Mouse (Mus musculus) splenic B cell, adult 2 months (primary cell): ENCODE measurements at regions not wholly inside any gene's neighbourhood (a gene's known extent, or its start where the extent isn't known, plus 50 kb on each side); places are given as distances from the start of the nearest gene placed in this dataset.

Experiments used
- DNase-seq: peaks from one replicate; pipeline ENCODE4 v3.0.0-alpha.2; 2011; ENCODE audit warnings: low read depth, low spot score
- H3K27me3 ChIP-seq: 2 replicates; pipeline ENCODE4 v1.6.1; 2012; ENCODE audit warnings: mild to moderate bottlenecking, low read length, moderate library complexity, mixed read lengths; ENCODE audit not compliant: control insufficient read depth, poor library complexity, insufficient read depth, severe bottlenecking
- H3K36me3 ChIP-seq: 2 replicates; pipeline ENCODE4 v1.6.1; 2012; ENCODE audit warnings: mild to moderate bottlenecking, low read length, moderate library complexity, mixed read lengths; ENCODE audit not compliant: control insufficient read depth, poor library complexity, insufficient read depth, severe bottlenecking

DNA sequence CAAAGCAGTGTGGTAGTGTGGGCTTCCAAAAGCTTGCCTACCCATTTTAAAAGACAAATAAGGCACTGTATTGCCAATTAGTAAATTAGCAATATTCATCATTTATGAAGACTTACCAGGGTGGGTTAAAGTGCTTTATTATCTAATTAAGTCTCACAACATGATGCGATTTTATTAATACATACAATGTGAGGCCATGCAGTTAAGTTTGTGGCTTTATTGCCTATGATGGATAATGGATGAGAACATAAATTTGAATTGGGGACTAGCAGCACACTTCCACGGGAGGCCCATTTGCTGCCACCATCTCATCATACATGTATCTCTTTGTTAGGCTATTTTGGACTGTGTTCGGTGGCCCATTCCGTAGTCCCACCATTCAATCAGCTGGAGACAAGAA is 250.6 kb upstream of the Arglu1 start:
- H3K27me3 ChIP-seq = no peaks in the 10 kb centered on the region
- DNase-seq = no peak
- H3K36me3 ChIP-seq = no peaks in the 10 kb centered on the region

DNA sequence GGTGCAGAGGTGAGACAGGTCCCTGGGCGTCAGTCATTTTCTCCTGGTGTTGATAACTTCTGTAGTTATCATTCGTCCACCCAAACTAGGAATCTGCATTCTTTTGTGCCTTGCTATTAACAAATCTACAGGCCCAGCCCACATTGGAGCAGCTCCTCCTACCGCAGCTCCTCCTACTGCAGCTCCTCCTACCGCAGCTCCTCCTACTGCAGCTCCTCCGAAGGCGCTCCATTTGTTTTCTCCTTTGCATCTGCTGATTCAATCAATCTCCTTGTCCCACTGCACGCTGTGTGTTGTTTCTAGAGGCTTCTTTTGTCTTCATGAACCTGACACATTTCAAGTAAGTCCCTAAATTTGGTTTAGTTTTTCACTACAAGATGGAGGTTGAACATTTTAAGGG is 248.2 kb upstream of the Arglu1 start:
- no peak for DNase-seq
- Histone ChIP-seq H3K36me3 (no peaks in the 10 kb centered on the region), H3K27me3 (no peaks in the 10 kb centered on the region; the same call in 1 of the 2 replicates)

DNA sequence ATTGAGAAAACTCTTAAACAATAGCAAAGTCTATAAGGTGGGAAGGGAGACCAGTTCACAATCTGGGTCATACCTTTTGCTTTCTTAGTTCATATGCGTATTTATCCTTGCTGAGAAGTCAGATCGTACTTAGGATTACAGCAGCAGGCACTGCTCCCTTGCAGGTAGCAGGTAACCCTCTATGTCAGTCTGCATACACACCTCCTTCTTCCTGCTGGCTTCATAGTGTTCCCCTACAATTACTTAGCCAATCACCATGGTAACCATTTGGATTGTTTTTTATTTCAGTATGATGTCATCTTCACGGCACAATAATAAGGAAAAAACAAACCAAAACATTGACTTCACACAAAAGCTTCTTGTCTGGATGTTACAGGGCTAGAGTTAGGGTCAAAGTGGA is 242.1 kb upstream of the Arglu1 start:
- no peak for DNase-seq
- H3K27me3 ChIP-seq = no peaks in the 10 kb centered on the region; the same call in 1 of the 2 replicates
- H3K36me3 ChIP-seq = no peaks in the 10 kb centered on the region

DNA sequence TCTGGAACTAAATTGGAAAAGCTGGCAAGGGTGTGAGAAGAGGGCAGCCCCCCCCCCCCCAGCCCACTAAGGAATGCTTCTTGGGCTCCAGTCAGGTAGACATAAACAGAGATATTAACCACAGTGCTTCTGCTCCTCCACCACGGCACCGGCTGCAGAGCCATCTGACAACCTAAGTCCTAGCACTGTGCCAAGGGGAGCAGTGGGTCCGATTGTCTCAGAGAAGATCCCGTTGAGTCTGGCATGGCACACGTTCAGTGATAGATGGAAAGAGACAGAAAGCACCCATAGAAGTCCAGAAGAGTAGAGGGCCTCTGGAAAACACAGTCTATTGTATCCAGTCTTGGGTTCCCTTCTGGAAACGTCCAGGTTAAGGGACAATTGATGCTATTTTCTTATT is 241.4 kb upstream of the Arglu1 start:
- Histone ChIP-seq H3K36me3 (no peaks in the 10 kb centered on the region), H3K27me3 (no peaks in the 10 kb centered on the region; the same call in 1 of the 2 replicates)
- no peak for DNase-seq

DNA sequence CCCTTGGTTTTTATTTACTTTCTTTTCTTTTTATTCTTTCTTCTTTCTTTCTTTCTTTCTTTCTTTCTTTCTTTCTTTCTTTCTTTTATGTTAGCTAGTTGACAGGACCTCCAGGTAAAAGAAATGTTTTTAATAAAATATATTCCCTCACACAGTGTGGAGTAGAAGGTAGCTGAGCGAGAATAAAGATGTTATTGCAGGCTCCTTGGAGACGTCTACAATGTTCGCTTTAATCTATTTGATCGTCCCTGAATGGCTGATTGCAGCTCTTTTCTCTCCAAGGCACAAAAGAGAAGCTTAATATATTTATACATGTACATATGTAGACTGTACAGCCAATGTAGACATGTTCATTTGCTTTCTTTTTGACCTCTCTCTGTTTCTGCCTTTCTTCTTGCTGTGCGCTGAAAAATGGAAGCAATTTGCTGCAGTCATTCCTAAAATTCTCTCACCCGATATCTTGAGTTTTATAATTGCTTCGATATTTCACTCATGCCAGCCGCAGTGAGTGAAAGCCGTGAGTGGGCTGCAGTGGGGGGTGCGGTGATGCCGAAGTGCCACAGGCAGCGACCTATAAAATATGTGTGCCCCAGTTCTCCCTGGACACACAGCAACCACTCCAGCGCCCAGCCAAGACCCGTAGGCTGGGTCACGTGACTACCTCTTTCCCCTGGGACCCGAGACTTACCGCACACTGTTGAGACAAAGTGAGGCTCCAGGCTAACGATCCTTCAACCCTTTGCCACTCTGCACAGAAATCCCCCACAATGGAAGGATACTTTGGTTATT is 237.9 kb upstream of the Arglu1 start:
- H3K36me3 ChIP-seq = no peaks in the 10 kb centered on the region
- DNase-seq = no peak
- no peaks in the 10 kb centered on the region for H3K27me3 ChIP-seq

DNA sequence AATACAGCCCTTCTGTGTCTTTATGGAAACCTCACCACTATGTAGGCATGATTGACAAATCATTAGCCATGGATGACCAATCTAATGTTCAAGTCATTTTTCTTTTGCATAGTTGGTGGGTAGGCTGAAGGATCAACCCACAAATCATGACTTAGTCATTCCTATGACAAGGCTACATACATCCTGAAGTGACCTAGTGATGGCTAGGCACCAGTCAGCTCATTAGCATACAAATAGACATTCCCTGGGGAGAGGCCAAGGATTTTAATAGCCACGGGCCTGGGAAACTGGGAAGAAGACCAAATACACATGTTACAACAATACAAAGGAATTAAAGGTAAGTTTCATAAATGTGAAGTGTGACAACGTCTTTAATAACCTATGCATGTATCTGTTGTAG is 231.1 kb upstream of the Arglu1 start:
- DNase-seq = no peak
- Histone ChIP-seq H3K36me3 (no peaks in the 10 kb centered on the region), H3K27me3 (no peaks in the 10 kb centered on the region)

DNA sequence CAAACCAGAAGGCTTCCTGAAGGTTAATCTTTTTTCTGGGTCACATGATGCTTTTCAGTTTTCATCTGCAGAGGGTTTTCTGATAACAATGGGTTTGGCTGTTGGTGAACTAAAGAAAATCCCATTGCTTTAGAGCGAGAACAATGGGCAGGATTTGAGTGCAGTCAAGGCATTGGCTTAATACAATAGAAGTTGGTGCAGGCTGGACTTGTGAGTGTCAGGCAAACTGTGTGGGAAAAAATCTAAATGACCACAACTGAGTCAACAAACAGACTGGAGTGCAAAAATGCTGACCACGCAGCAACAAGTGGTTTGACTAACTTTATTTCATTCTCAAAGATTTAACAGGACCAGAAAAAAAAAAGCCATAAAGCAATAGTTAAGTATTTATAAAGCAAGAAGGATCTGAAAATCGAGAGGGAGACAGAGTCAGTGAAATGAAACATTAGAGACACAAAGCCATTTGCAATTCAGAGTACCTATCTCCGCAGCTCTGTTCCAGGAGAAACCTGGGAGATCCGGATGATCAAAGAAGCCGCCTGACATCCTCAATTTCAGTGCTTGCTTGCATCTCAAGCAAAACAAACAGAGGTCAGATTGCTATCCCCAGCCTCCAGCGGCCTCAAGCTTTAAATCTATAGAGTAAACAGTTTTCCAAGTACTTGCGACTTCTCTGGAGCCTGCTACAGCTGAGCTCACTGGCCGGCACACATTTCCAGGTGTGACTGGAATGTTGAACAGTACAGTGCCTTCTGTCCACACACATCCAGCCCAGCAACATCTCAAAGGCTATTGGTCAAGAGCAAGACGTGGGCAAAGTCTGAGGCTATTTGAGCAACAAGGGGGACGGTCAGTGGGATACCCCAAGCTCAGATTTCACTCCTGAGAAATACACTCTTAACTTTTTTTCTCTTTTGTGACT is 229.5 kb upstream of the Arglu1 start:
- H3K27me3 ChIP-seq = no peaks in the 10 kb centered on the region
- H3K36me3 ChIP-seq = no peaks in the 10 kb centered on the region
- no peak for DNase-seq

DNA sequence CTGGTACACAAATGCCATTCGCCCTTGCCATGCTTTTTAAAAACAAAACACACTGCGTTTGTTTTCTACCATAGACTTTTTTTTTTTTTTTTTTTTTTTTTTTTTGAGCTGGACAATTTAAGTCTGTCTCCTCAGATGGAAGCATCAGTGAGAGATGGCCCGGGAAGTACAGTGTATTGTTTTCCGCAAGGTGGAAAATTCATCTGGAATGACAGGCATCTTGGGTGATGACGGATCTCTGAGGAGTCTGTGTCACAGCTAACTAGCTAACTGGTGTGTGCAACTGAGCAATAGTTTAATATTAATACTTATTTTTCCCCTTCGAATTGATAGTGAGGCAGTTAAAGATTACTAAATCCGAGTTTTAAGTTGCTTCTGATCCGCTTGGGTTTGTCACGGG is 228.7 kb upstream of the Arglu1 start:
- H3K27me3 ChIP-seq = no peaks in the 10 kb centered on the region
- H3K36me3 ChIP-seq = no peaks in the 10 kb centered on the region
- no peak for DNase-seq

DNA sequence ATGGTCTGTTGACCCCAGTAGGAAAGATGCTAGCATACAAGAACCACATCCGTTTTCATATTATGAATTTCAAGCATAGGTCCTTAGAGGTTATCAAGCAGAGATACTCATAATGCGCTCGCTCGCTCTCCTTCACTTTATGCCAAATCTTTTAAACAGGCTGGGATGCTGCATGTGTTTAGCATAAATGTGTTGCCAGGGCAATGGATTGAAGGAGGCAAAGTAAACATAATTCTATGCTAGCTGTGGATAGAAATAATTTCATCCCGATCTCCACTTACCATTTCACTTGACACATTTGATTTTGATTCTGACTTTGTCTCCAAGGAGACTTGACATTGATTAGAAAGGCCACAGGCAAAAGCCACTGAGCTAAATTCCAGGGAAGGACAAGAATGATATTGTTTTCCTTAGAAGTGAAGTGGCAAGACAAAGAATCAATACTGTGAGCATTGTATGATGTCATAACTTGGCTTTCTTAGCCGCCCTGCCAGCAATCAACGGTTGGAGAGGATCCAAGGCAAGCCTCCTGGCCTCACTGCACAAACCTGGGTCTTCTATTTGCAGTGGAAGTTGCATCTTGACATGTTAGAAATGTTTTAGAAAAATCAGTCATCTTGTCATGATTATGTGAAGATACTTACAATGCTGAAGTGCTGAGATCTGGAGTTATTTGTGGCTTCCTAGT is 217.3 kb upstream of the Arglu1 start:
- no peaks in the 10 kb centered on the region for H3K36me3 ChIP-seq

DNA sequence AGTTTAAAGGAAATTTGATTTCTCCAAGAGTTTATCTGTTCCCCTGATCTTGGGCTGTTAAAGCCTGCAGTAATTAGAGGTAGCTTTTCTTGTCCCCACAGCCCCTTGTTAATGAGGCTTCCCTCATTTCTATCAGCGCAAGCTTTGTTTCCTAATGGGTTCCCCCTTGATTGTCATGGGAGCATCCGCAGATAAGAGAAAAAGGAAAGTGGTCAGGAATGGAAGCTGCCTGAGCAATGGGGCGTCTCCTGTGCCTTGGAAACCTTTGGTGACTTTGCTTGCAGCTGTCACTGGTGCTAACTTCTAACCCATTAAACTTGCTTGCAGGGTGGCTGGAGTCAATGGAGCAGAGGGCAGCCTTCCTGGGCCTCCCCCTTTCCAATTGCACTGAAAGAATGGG is 202.7 kb upstream of the Arglu1 start:
- Histone ChIP-seq H3K36me3 (no peaks in the 10 kb centered on the region), H3K27me3 (no peaks in the 10 kb centered on the region)
- DNase-seq = no peak

More for the DNA sequence above, 217.3 kb upstream of the Arglu1 start:
- DNase-seq = no peak
- H3K27me3 ChIP-seq = no peaks in the 10 kb centered on the region

DNA sequence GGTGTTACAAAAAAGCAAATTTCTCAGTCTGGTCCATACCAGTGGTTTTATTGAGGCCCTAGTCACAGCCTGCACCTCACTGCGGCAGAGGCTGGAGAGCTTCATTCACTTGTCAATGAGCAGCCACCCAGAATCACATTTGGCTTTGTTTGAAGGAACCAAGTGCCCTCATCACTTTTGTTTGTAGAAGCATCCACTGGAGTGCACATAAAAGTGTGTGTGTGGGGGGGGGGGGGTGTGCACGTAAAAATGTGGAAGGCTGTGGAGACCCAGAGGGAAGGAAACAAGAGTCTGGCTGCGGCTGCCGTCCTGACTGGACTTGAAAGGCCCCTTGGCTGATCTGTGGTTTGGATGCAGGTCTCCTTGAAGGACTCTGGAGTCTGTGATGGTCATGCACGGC is 187.0 kb upstream of the Arglu1 start:
- Histone ChIP-seq H3K27me3 (no peaks in the 10 kb centered on the region), H3K36me3 (no peaks in the 10 kb centered on the region)
- no peak for DNase-seq

DNA sequence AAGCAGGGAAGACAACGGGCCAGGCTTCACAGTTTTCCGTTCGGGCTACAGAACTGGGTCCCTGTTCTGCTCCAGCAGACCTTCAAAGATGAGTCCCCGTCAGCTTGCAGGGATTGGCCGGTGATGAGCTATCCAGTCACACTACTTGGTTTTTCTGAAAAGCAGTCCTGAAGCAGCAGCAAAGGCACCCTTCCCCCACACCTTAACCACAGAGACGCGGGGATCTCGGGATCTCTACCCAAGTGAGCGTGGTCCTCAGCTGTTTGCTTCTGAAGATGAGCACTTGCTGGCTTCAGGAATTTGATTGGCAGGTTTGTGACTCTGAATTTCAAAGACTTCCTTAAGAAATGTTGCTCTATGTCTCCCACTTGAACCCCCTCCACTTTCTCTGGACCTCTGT is 186.6 kb upstream of the Arglu1 start:
- no peak for DNase-seq
- H3K36me3 ChIP-seq = no peaks in the 10 kb centered on the region
- no peaks in the 10 kb centered on the region for H3K27me3 ChIP-seq

DNA sequence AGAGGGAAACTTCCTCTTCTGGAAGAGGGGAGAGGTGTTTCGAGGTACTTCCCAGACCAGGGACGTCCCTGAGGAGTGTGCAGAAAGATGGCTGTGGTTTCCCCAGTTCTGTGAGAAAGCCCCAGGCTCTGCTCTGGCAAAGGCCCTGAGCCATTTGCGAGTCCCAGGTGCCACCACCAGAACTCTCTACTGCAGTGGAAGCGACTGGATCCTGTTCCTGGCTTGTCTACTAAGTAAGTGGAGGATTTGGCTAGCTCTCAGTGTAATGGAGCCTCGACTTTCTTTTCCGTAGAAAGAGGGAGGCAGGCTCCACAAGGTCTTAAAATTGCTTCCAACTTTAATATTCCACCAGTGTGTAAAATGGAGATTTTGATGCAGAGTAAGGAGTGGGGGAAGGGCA is 186.1 kb upstream of the Arglu1 start:
- Histone ChIP-seq H3K27me3 (no peaks in the 10 kb centered on the region), H3K36me3 (no peaks in the 10 kb centered on the region)
- no peak for DNase-seq

DNA sequence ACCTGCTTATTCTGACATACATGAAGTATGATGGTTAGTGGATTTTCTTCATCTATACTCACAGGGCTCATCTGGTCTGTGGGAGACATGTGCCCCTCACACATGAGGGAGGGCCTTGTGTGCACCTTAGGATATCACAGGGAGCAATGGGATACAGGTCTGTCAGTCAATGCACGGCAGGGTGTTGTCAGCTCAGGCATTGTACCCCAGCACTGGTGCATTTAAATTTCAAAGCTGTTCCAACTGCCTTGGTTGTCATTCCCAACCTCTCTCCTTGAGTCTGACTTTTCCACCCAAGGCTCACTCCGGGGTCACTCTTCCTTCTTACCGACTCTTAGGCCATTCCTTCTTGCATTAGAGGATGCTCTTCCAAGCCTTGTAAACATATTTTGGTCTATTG is 181.6 kb upstream of the Arglu1 start:
- no peaks in the 10 kb centered on the region for H3K27me3 ChIP-seq

DNA sequence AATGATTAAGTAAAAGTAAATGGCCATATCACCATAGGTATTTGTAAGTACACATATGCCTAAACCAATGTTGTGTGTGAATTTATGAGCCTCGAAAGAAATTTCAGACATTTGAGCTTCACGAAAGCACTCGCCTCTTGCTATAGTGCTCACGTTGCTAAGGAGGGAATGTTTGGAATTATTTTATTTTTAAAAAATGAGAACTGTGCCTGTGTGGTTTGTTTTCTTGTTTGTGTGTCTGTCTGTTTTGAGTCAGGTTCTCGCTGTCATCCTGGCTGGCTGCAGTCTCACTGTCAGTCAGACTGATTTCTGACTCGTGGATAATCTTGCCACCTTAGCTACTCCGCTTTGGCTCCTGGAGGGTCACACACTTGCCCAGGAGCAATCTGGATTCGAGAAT is 180.7 kb upstream of the Arglu1 start:
- Histone ChIP-seq H3K36me3 (no peaks in the 10 kb centered on the region), H3K27me3 (no peaks in the 10 kb centered on the region)
- DNase-seq = no peak

More for the DNA sequence above, 181.6 kb upstream of the Arglu1 start:
- DNase-seq = no peak
- no peaks in the 10 kb centered on the region for H3K36me3 ChIP-seq
